Mouse (Mus musculus) lung, postnatal 0 days (tissue): ENCODE measurements around the gene Ergic3.

ENCODE experiments used
- CTCF ChIP-seq: IDR thresholded peaks from 2 replicates; pipeline ENCODE4 v1.5.1; 2016; ENCODE audit warnings: antibody characterized with exemption, mild to moderate bottlenecking
- EP300 ChIP-seq: IDR thresholded peaks from 2 replicates; pipeline ENCODE4 v1.6.1; 2016; ENCODE audit warnings: antibody characterized with exemption, mild to moderate bottlenecking, control low read depth

- TF ChIP-seq CTCF = no peak
- TF ChIP-seq EP300 = no peak
Measured at GRCm38 (mm10) chr2:155959981-155960380, 47.9 kb upstream of the Ergic3 start.
